Mouse (Mus musculus) lung, postnatal 25 days (tissue): Measurements from ENCODE around the gene Mylpf.
"Not testable (repeated sequence)": the region's sequence is repeated elsewhere in the genome, so short reads cannot be mapped to it uniquely, and the experiment has no call there.

Experiments
- DNase-seq: peaks from one replicate; pipeline ENCODE4 v3.0.0; 2022; ENCODE audit warnings: low spot score

Mylpf gene

GRCm38 (mm10) chr7:127225147-127225995 is 16.7 kb downstream of the Mylpf start:
- no peak for DNase-seq

GRCm38 (mm10) chr7:127228615-127229303 is 20.1 kb downstream of the Mylpf start:
- DNase-seq: peak; percentile 79

GRCm38 (mm10) chr7:127231376-127231775 is 22.7 kb downstream of the Mylpf start:
- no peak for DNase-seq

DNA sequence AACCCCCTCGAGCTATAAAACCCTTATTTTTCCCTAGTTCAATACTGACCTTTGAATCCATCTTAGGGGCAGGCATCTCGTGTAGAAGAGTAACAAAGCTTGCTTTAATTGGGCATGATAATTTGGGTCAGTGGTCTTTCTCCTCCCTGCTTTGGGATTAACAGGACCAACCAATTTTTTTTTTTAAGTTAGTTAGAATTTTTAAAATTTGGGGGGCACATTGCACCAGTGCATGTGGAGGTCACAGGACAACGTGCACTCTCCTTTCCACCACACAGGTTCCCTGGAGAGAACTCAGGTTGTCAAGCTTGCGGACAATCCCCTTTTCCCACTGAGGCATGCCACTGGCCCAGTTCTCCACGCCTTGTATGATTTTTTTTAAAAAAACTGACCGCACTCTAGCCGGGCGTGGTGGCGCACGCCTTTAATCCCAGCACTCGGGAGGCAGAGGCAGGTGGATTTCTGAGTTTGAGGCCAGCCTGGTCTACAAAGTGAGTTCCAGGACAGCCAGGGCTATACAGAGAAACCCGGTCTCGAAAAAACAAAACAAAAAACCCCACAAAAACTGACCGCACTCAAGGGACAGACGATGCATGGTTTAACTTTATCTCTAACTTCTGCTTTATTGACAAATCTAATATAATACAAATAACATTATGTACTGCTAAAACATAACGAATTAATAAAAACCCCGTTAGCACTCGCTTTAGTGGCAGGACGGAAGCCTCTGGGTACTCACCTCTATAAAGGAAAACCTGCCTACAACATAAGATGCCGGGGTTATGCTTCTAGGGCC is 23.3 kb downstream of the Mylpf start:
- no peak for DNase-seq

DNA sequence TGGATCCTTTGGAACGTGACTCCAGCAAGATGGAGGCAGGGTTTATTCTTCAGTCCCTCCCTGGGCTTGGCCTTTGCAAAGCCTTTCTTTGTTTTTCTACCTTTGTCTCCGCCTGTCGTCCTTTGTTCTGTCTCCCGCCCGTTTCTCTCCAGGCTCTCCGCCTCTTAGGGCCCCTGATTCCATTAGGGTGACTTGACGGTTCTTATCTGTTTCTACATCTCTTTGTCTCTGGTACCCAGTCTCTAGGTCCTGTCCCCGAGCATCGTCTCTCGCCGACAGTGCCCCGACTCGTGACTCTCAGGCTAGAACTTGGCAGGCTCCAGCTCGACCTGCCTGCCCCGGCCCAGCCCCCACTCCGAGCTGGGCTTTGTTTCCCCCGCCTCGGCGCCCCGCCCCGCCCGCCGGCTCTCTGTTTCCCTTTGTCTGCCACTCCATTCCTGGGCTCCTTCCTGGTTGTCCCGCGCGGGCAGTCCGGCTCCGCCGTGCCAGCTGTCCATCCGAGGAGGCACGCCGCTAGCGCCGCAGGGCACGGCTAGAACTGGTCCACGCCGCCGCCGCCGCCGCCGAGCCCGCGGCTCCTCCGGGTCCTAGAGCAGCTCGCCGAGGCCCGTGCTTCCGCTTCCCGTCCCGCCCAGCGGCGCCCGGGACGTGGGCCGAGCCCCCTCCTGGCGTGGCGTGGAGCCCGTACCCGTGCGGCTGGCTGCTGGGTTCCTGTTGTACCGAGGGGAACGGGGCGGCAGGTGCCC is 24.1 kb downstream of the Mylpf start, which contains the start of the genes Zfp553 and Sept1:
Gene Zfp553 (plus strand): TSS at position 440 of the 746 bp plus-strand sequence.
Gene Sept1 (minus strand): TSS at position 509 of the 746 bp plus-strand sequence.
- peak; percentile 83 for DNase-seq

DNA sequence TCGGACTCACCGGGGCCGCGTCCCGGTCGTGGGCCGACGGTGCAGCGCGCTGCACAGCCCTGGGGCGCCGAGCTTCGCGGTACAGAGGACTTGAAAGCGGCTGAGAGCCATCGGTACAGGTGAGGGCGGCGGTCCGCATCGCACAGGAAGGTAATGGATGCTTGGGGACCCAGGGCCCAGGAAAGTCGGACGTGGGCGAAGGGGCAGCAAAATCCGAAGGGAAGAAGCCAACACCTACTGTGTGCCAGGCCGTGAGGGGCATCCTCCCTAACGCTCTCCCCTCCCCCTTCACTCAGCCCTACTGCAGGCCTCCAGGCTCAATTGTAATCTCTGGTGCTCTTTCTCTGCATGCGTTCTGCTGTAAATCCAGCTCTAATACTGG is 24.7 kb downstream of the Mylpf start:
- no peak for DNase-seq

DNA sequence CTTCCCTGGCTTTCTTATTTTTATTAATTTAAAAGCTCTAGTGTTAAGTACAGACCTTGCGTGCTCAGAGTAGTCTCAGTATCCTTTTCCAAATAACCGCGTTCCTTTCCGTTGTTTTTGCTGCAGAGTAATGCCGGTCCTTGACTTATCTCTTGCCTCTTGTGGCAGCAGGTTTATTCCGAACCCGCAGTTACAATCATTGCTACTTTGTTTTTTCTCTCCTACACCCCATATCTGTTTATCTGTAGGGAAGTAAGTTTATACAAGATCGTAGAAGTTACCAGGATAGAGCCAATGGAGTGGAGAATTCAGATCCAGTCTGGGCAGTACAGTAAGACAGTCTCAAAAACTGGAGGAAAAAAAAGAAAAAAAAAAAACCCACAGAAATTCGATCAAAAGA is 25.1 kb downstream of the Mylpf start:
- no peak for DNase-seq

GRCm38 (mm10) chr7:127234777-127235176 is 26.1 kb downstream of the Mylpf start:
- no peak for DNase-seq

DNA sequence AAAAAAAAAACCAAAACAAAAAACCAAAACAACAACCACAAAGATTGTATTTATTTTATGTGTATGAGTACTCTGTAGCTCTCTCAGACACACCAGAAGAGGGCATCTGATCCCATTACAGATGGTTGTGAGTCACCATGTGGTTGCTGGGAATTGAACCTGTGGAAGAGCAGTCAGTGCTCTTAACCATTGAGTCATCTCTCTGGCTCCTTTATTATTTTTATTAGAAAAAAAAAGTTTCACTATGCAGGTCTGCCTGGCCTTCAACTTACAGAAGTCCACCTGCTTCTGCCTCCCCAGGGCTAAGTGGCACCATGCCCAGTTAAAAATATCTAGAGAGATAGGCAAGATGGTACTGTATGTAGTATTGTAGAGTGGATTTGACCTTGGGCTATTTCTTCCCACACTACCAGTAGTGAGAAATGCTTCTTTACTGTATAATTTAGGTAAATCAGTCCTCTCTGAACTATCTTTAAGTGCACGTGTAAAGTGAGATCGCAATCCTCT is 34.7 kb downstream of the Mylpf start:
- no peak for DNase-seq

GRCm38 (mm10) chr7:127243870-127244657 is 35.4 kb downstream of the Mylpf start, which contains the start of gene Zfp771:
Gene Zfp771, plus strand, starts transcription at chr7:127244274.
- peak; percentile 95 for DNase-seq

DNA sequence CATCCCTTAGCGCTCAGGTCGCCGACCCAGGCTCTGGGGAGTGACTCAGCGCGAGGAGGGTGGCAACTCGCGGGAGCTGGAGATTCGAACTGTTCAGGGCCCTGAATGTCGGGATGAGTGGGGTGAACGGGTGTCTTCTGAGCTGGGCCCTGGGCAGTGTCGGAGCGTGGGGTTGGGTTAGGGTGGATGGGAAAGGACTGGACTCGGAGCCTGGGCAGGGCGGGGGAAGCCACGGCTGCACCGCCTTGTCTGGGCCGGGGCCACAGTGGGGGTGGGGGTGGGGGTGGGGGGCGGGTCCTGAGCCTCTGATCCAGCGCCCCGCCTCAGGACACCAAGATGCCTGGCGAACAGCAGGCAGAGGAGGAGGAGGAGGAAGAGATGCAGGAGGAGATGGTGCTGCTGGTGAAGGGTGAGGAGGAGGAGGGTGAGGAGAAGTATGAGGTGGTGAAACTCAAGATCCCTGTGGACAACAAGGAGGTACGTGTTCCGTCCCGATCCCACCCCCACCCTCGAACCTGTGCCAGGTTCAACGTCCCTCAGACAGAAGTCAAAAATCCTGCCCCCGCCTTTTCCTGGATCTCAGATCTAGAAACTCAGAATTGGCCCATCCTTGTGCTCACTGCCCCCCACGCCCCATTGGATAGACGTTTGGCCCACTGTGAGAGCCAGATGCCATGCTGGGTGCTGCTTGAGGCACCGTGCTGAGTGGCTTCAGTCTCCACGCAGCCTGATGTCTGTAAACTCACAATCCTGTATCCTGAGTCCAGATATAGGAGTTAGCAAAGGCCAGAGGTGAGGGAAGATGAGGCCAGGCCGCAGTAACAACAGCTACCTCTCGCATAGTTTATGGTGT is 36.2 kb downstream of the Mylpf start:
- no peak for DNase-seq

- not testable (repeated sequence) for DNase-seq
These were observed 41.8 kb downstream of the Mylpf start for GRCm38 (mm10) chr7:127250511-127250910.

DNA sequence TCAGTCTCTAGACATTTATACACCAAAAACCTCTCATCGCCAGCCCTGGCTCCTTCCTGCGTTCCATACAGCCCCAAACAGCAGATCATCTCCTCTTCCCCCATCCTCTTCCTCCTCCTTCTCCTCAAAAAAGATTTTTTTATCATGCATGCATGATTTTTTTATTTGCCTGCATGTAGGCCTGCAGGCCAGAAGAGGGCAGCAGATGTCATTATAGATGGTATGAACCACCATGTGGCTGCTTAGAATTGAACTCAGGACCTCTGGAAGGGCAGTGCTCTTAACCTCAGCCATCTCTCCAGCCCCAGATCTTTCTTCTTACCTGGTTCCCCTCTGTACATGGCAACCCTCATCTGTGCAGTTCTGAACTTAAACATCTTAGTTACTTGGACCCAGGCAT is 43.7 kb downstream of the Mylpf start:
- DNase-seq: no peak

DNA sequence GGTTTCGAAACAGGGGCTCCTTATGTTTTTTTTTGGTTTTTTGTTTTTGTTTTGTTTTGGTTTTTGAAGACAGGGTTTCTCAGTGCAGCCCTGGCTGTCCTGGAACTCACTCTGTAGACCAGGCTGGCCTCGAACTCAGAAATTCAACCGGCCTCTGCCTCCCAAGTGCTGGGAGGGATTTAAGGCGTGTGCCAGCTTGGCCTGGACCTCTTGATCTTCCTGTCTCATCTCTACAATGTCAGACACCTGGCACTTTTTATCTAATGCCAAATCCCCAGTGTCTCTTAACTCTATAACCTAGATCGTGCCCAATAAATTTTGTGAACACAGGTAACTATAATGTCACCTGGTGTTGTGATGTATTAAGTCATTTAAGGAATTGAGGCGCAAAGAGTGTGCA is 44.7 kb downstream of the Mylpf start:
- no peak for DNase-seq

- peak; percentile 95 for DNase-seq
These were observed 45.4 kb downstream of the Mylpf start for GRCm38 (mm10) chr7:127253821-127254769.

DNA sequence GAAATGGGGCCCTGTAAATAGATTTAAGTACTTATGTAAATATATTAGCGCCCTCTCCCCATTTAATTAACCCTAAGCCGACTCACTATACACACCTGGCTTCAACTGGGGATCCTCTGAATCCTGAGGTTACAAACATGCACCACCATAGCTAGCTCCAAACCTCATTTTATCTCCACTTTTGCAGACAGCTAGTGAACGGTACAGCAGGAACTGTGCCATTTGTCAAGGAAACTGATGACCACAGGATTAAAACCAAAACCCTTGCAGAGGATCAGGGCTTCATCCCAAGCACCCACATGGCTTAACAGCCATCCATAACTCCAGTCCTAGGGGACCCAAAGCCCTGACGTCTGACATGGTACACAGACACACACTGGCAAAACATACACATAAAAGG is 46.3 kb downstream of the Mylpf start:
- no peak for DNase-seq

- no peak for DNase-seq
These were observed 47.3 kb downstream of the Mylpf start for GRCm38 (mm10) chr7:127255965-127256364.

- DNase-seq: no peak
These were observed 47.8 kb downstream of the Mylpf start for GRCm38 (mm10) chr7:127256518-127256917.
